Mouse (Mus musculus): ENCODE results near the gene Zfp109. TPM values are rescaled to one million over a fixed set of nuclear protein-coding genes. Genes with fewer than 3 reads are reported as not detected.
A peak's percentile ranks its signal among the peaks of the same experiment; 100 is the strongest.
"Not testable (repeated sequence)": the region's sequence is repeated elsewhere in the genome, so short reads cannot be mapped to it uniquely, and the experiment has no call there.

Zfp109 gene
- 3.8 and 3.9 TPM in 2 replicates for polyA plus RNA-seq (2015; fragmentation: Nextera tagmentation; extraction: Ambion mirVana)

DNA sequence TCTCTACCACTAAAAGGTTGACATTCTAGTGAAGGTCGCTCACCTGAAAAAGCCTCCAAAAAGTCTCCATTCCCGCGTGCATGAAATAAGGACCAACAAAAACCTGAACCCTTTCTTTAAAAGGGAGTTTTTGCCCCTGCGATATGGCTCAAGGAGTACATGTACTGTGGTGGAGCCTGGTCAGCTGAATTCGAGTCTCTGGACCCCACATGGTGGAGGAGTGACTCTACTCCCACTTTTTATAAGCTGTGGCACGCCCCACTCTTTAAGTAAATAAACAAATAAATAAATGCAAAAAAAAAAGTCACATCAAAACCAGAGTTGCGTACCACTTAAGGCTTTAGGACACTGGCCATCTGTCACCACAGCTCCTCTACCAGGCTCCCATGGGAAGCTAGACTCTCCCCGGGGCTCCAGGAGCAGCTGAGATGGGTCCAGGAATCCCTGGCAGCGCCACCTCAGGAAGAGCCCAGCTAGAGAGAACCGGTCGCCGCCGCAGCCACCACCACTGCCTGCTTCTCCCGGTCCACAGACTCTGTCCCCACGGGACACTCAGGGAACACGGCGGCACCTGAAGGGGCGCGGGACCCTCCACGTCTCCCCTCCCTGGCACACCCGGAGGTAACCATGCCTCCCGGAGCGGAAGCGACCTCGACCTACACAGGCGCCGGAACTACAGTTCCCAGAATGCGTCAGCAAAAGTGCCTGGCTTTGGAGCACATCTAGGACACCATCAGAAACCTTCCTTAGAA lies at the start of gene Zfp109:
Gene Zfp109, minus strand, starts transcription at position 521 of the 752 bp plus-strand sequence.
- WGBS, result 7% methylated on average over 28 of the region's 28 CpGs
- H3K4me2 ChIP-seq, result peak within 1 kb of the TSS; percentile 63
- peaks cover 14% of the 10 kb centered on the region; the same call in 1 of the 2 replicates for H3K27me3 ChIP-seq
- no peak within 1 kb of the TSS for H3K27ac ChIP-seq
- no peaks in the 10 kb centered on the region for H3K9me3 ChIP-seq
- peaks cover 15% of the 10 kb centered on the region for H3K36me3 ChIP-seq
- peak within 1 kb of the TSS; percentile 71 for H3K4me3 ChIP-seq
- peak; percentile 92 for ATAC-seq (ENCODE audit: low FRiP score)
- peak within 1 kb of the TSS; percentile 79 for H3K9ac ChIP-seq
- peaks cover 9% of the 10 kb centered on the region for H3K4me1 ChIP-seq (replicated peaks)

GRCm38 (mm10) chr7:24286916-24287315 lies 49.6 kb upstream of the Zfp109 start:
- Histone ChIP-seq H3K4me3 (no peak overlapping the region), H3K9me3 (no peaks in the 10 kb centered on the region), H3K9ac (no peak overlapping the region), H3K36me3 (peaks cover 54% of the 10 kb centered on the region), H3K27me3 (no peaks in the 10 kb centered on the region), H3K4me1 (replicated peaks) (no peaks in the 10 kb centered on the region), H3K4me2 (no peak overlapping the region), H3K27ac (no peak overlapping the region)
- no peak for ATAC-seq (ENCODE audit: low FRiP score)
- WGBS, result 78% methylated on average over 4 of the region's 4 CpGs

DNA sequence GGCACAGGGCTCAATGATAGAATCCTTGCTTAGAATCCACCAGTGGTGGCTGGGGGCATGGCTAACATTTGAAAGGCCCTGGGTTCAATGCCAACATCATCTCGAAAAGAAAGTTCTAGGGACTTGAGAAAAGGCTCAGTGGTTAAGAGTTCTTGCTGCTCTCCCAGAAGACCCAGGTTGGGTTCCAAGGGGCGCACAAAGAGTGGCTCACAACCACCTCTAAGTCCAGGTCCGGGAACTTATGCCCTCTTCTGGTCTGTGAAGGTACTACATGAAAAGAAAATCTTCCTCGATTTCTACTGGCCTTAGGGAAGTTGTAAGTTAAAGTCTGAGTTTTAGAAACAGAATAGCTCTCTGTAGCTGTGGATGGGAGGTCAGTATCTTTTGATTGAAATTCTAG lies 48.7 kb upstream of the Zfp109 start:
- peaks cover 45% of the 10 kb centered on the region for H3K36me3 ChIP-seq
- H3K9me3 ChIP-seq, result no peaks in the 10 kb centered on the region
- no peak overlapping the region for H3K4me2 ChIP-seq
- H3K9ac ChIP-seq, result no peak overlapping the region
- H3K27me3 ChIP-seq, result no peaks in the 10 kb centered on the region
- 46% methylated on average over 4 of the region's 4 CpGs for WGBS
- H3K4me1 ChIP-seq (replicated peaks), result no peaks in the 10 kb centered on the region
- no peak overlapping the region for H3K27ac ChIP-seq
- H3K4me3 ChIP-seq, result no peak overlapping the region
- ATAC-seq (ENCODE audit: low FRiP score), result no peak

DNA sequence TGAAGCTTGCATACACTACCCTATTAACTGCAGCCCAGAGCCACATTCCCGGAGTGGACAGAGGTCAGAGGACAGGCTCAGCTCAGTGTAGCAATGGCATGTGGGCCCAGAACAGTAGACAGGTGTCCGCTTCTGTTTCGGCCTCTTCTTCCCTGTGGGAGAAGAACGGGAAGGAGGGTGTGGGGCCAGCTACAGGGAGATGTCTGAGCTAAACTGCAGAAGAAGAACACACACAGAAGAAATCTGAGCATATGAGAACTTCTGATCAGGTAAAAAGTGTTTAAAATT lies 43.4 kb upstream of the Zfp109 start:
- Histone ChIP-seq H3K9me3 (no peaks in the 10 kb centered on the region), H3K4me3 (no peak overlapping the region), H3K27me3 (no peaks in the 10 kb centered on the region), H3K27ac (no peak overlapping the region), H3K4me1 (replicated peaks) (peaks cover 3% of the 10 kb centered on the region; the same call in 1 of the 2 replicates), H3K36me3 (peaks cover 13% of the 10 kb centered on the region), H3K9ac (no peak overlapping the region), H3K4me2 (no peak overlapping the region)
- WGBS, result 70% methylated on average over 4 of the region's 4 CpGs
- no peak for ATAC-seq (ENCODE audit: low FRiP score)

- Histone ChIP-seq H3K4me2 (no peak overlapping the region), H3K27ac (no peak overlapping the region), H3K4me1 (replicated peaks) (peaks cover 3% of the 10 kb centered on the region; the same call in 1 of the 2 replicates), H3K4me3 (no peak overlapping the region), H3K9ac (no peak overlapping the region), H3K9me3 (no peaks in the 10 kb centered on the region), H3K36me3 (peaks cover 19% of the 10 kb centered on the region), H3K27me3 (no peaks in the 10 kb centered on the region)
- ATAC-seq (ENCODE audit: low FRiP score), result no peak
- WGBS, result 63% methylated on average over 10 of the region's 10 CpGs
These were observed 42.9 kb upstream of the Zfp109 start for GRCm38 (mm10) chr7:24280031-24280857.

DNA sequence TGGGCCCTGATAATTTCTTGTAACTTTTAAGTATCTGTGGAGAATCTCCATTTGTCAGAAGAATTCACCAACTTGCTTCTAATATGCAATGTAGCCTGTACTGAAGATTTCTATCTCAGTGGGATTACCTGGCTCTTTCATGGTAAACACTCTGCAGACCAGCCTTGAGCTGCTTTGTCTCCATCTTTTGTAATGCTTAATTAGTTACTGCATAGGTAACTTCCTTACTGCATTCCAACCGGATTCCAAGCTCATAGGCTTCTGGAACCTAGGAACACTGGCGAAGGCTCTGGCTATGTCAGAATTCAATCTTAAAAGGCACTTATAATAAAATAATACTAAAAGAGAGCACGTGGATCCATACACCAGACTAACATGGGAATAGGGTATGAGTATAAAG lies 41.4 kb upstream of the Zfp109 start:
- not testable (repeated sequence) for H3K9me3 ChIP-seq; H3K4me1 ChIP-seq (replicated peaks); H3K4me2 ChIP-seq; H3K4me3 ChIP-seq; H3K9ac ChIP-seq; H3K27me3 ChIP-seq; H3K27ac ChIP-seq; ATAC-seq (ENCODE audit: low FRiP score)
- peaks cover 34% of the 10 kb centered on the region for H3K36me3 ChIP-seq
- WGBS, result 77% methylated on average over 3 of the region's 3 CpGs

DNA sequence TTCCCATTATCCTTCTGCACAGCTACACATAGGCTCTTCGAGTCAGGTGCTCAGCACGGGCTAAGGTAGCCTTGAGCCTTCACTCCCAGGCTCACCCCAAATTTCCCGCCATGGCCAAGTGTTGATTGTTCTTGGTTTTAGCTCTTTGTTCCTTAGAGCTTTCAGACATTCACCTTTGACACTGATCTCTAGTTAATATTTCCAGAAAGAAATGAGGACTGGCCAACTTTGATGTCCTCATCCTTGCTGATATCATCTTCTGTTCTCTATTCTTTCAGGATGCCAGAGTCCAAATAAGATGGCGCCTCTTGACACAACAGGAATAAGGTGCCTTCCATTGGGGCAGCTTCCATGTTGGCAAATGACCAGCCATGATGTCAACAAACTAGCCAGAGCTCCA lies 37.1 kb upstream of the Zfp109 start:
- no peak for ATAC-seq (ENCODE audit: low FRiP score)
- WGBS, result 96% methylated on average over 4 of the region's 4 CpGs

DNA sequence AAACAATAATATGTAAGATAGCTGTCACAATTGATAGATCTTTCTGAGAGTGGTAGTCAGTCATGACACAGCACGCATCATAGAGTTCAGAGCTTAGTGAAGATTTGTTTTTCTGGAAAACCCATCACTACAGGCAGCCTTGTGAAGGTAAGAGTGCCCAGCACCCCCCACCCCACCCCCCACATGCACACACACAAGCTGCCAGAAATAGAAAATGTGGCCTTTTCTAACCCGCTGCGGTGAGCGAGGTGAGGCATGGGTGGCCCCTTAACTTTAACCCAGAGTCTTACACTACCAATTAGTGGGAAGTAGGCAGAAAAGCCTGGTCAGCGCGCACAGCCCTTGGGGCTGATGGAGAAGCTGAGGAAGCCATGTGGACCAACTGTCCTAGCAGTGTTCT lies 33.8 kb upstream of the Zfp109 start:
- Histone ChIP-seq H3K9me3 (no peaks in the 10 kb centered on the region), H3K4me1 (replicated peaks) (peaks cover 10% of the 10 kb centered on the region), H3K4me2 (no peak overlapping the region; the same call in 1 of the 2 replicates), H3K36me3 (peaks cover 32% of the 10 kb centered on the region), H3K4me3 (no peak overlapping the region), H3K27ac (no peak overlapping the region), H3K27me3 (no peaks in the 10 kb centered on the region), H3K9ac (no peak overlapping the region)
- ATAC-seq (ENCODE audit: low FRiP score), result no peak
- WGBS, result 98% methylated on average over 6 of the region's 6 CpGs

More for the DNA sequence above, 37.1 kb upstream of the Zfp109 start:
- no peak overlapping the region for H3K27ac ChIP-seq
- H3K4me2 ChIP-seq, result no peak overlapping the region
- no peak overlapping the region for H3K4me3 ChIP-seq
- H3K27me3 ChIP-seq, result no peaks in the 10 kb centered on the region
- H3K36me3 ChIP-seq, result peaks cover 42% of the 10 kb centered on the region
- peaks cover 7% of the 10 kb centered on the region for H3K4me1 ChIP-seq (replicated peaks)
- H3K9me3 ChIP-seq, result no peaks in the 10 kb centered on the region
- no peak overlapping the region for H3K9ac ChIP-seq

GRCm38 (mm10) chr7:24270288-24270672 lies 32.9 kb upstream of the Zfp109 start, which contains the start of gene Zfp93:
Gene Zfp93 (plus strand): TSS chr7:24270420.
- Histone ChIP-seq H3K4me1 (replicated peaks) (peaks cover 10% of the 10 kb centered on the region), H3K4me2 (peak within 1 kb of the TSS; percentile 79), H3K4me3 (peak within 1 kb of the TSS; percentile 63), H3K9ac (peak within 1 kb of the TSS; percentile 82), H3K9me3 (no peaks in the 10 kb centered on the region), H3K27ac (peak within 1 kb of the TSS; percentile 87), H3K27me3 (no peaks in the 10 kb centered on the region), H3K36me3 (peaks cover 29% of the 10 kb centered on the region)
- ATAC-seq (ENCODE audit: low FRiP score), result peak; percentile 95
- WGBS, result under 1% methylated on average over 12 of the region's 12 CpGs

DNA sequence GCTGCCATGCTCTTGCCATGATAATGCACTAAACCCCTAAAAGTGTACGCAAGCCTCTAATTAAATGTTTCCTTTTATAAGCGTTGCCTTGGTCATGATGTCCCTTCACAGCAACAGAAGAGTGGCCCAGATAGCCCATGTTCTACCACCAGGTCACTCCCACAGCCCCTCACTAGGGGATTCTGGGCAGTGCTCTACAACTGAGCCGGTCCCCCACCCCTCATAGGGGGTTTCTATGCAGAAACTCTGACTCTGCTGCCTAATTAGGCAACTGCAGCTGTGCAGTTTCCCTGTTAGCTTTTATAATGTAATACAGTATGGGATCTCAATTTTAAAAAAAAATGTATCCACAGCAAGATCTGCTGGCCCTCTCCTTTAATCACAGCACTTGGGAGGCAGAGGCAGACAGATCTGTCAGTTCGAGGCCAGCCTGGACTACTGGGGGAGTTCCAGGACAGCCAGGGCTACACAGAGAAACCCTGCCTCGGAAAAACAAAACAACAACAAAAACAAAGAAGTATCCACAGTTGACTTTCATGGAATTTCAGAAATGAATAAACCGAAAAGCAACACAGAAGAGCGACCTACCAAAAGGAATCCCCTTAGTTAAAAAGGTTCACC lies 32.4 kb upstream of the Zfp109 start:
- peak; percentile 65 for ATAC-seq (ENCODE audit: low FRiP score)
- Histone ChIP-seq H3K27ac (no peak overlapping the region), H3K9ac (peak overlapping the region; percentile 82), H3K4me2 (peak overlapping the region; percentile 79), H3K4me1 (replicated peaks) (peaks cover 10% of the 10 kb centered on the region), H3K36me3 (peaks cover 24% of the 10 kb centered on the region), H3K9me3 (no peaks in the 10 kb centered on the region), H3K4me3 (peak overlapping the region; percentile 63), H3K27me3 (no peaks in the 10 kb centered on the region)
- 39% methylated on average over 7 of the region's 7 CpGs for WGBS

- 84% methylated on average over 3 of the region's 3 CpGs for WGBS
- Histone ChIP-seq H3K36me3 (peaks cover 18% of the 10 kb centered on the region), H3K4me3 (peak overlapping the region; percentile 63; the same call in 1 of the 2 replicates), H3K27me3 (no peaks in the 10 kb centered on the region), H3K9ac (no peak overlapping the region; the same call in 1 of the 2 replicates), H3K9me3 (no peaks in the 10 kb centered on the region), H3K4me1 (replicated peaks) (peaks cover 10% of the 10 kb centered on the region), H3K27ac (no peak overlapping the region), H3K4me2 (peak overlapping the region; percentile 79)
- ATAC-seq (ENCODE audit: low FRiP score), result 0 out of 2 replicates have a peak, but pooled peaks have one; percentile 11
These were observed 31.9 kb upstream of the Zfp109 start for GRCm38 (mm10) chr7:24269256-24269655.

Data from hindbrain, embryonic 13.5 days (tissue).